Mouse (Mus musculus) heart, adult 2 months (tissue): Measurements from ENCODE around the gene Pigm. TPM values are rescaled to one million over a fixed set of nuclear protein-coding genes. Genes with fewer than 3 reads are reported as not detected.

ENCODE experiments used
- DNase-seq, 2 experiments: peaks; one replicate each; pipeline ENCODE4 v3.0.0; 2021
- H3K27ac ChIP-seq: fragments of 200-600 bp; 2 replicates; pipeline ENCODE4 v1.8.1; 2022
- H3K27me3 ChIP-seq: fragments of 200-500 bp; 2 replicates; pipeline ENCODE4 v1.6.1; 2012; ENCODE audit warnings: mild to moderate bottlenecking, low read length, inconsistent platforms, mixed read lengths; ENCODE audit not compliant: control insufficient read depth, insufficient read depth
- H3K36me3 ChIP-seq: fragments of 200-500 bp; 2 replicates; pipeline ENCODE4 v1.6.1; 2012; ENCODE audit warnings: low read length, inconsistent platforms; ENCODE audit not compliant: control insufficient read depth, insufficient read depth
- H3K4me1 ChIP-seq: fragments of 200-500 bp; 2 replicates; pipeline ENCODE4 v1.6.1; 2011; ENCODE audit warnings: low read length; ENCODE audit not compliant: control insufficient read depth, insufficient read depth
- H3K4me3 ChIP-seq: fragments of 200-600 bp; 2 replicates; pipeline ENCODE4 v1.8.1; 2022
- H3K79me2 ChIP-seq: fragments of 200-500 bp; replicated peaks from 2 replicates; pipeline ENCODE4 v1.6.1; 2012; ENCODE audit warnings: mild to moderate bottlenecking, inconsistent platforms, low read length, moderate library complexity, mixed read lengths; ENCODE audit not compliant: control insufficient read depth, insufficient read depth
- H3K9ac ChIP-seq: fragments of 200-500 bp; 2 replicates; pipeline ENCODE4 v1.6.1; 2012; ENCODE audit warnings: low read depth, mild to moderate bottlenecking, control low read depth, inconsistent platforms, low read length, mixed read lengths
- CTCF ChIP-seq: fragments of 200-600 bp; IDR thresholded peaks from 2 replicates; pipeline ENCODE4 v1.8.1; 2022; ENCODE audit warnings: antibody characterized with exemption, mild to moderate bottlenecking, moderate library complexity
- EP300 ChIP-seq: fragments of 200-500 bp; IDR thresholded peaks from 2 replicates; pipeline ENCODE4 v1.6.1; 2011; ENCODE audit warnings: low read depth, low read length, control low read depth; ENCODE audit not compliant: insufficient read depth
- POLR2A ChIP-seq: fragments of 200-500 bp; IDR thresholded peaks from 2 replicates; pipeline ENCODE4 v1.6.1; 2011; ENCODE audit warnings: mild to moderate bottlenecking, low read depth, low read length, control low read depth; ENCODE audit not compliant: insufficient read depth
- WGBS: fragments of 180-500 bp; shearing (Covaris S2); methylation state at CpG from one replicate; pipeline ENCODE4 v1.1.7; 2018; 5-methylcytosine and 5-hydroxymethylcytosine counted together
- intact Hi-C: fragments of 180-260 bp; cut with DNase I; formaldehyde crosslinking; loops from one replicate; pipeline ENCODE4 v1.15.1; 2025
- polyA plus RNA-seq: library from polyadenylated mRNA; depleted of rRNA; stranded (reverse); fragments of >200 nt; gene quantifications from 2 replicates; pipeline ENCODE4 v1.2.3, GENCODE M21; 2012
- total RNA-seq, 2 experiments: library from RNA; stranded (reverse); gene quantifications; 2 replicates each; pipeline ENCODE4 v1.2.3; 2021

The Pigm gene
- total and polyA plus RNA-seq, 3 experiments = 3.3 to 4.2 (median 3.8) TPM

DNA sequence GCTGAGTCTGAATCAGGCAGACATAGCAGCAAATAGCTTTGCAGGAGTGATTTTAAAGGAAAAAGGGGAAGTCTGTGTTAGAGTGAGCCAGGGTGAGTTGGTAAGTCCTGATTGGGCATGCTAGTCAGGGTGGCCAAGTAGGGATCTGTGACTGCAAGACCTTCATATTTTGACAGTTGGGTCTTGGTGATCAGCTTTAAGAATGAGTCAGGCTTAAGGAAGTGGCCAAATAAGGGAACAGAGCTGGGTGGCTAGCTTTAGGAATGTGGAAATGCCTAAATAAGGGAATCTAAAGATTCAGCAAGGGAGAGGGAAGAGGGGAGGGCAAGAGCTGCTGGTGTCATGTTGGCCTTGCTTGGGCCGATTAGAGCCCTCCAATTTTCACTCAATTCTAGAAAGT is 47.0 kb downstream of the Pigm start:
- no peak overlapping the region for H3K27ac ChIP-seq
- no peaks in the 10 kb centered on the region for H3K36me3 ChIP-seq
- no peak overlapping the region for H3K9ac ChIP-seq
- 19% methylated on average over 1 of the region's 1 CpGs for WGBS
- intact Hi-C loops = no loop called here
- no peaks in the 10 kb centered on the region for H3K79me2 ChIP-seq
- no peaks in the 10 kb centered on the region for H3K4me1 ChIP-seq
- no peak overlapping the region for H3K4me3 ChIP-seq
- no peak for DNase-seq
- H3K27me3 ChIP-seq = no peaks in the 10 kb centered on the region
- TF ChIP-seq POLR2A (no peak), EP300 (no peak), CTCF (no peak)

DNA sequence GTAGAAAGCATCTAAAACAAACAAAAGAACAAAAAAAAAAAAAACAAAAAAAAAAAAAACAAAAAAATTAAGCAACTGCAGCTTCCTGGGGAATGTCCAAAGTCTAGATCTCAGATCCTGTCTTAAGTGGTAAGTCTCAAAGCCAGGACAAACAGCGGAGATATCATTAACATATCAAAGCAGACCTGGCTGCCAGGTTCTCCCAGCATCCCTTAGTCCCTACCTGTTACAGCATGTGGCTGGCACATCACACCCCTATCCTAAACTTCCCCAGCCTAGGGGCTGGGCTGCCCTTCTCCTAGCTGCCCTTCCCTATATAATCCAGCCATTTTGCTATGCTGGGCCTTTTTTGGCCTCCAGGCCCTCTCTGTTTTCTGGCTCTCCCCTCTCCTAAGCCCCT is 50.1 kb downstream of the Pigm start:
- no peaks in the 10 kb centered on the region for H3K4me1 ChIP-seq
- no peak for TF ChIP-seq CTCF
- TF ChIP-seq EP300 = no peak
- TF ChIP-seq POLR2A = no peak
- H3K27ac ChIP-seq = no peak overlapping the region
- no peak overlapping the region for H3K4me3 ChIP-seq
- no peaks in the 10 kb centered on the region for H3K27me3 ChIP-seq
- DNase-seq = no peak
- WGBS = 91% methylated on average over 1 of the region's 1 CpGs
- intact Hi-C loops = no loop called here
- no peaks in the 10 kb centered on the region for H3K36me3 ChIP-seq
- H3K79me2 ChIP-seq = no peaks in the 10 kb centered on the region
- no peak overlapping the region for H3K9ac ChIP-seq

DNA sequence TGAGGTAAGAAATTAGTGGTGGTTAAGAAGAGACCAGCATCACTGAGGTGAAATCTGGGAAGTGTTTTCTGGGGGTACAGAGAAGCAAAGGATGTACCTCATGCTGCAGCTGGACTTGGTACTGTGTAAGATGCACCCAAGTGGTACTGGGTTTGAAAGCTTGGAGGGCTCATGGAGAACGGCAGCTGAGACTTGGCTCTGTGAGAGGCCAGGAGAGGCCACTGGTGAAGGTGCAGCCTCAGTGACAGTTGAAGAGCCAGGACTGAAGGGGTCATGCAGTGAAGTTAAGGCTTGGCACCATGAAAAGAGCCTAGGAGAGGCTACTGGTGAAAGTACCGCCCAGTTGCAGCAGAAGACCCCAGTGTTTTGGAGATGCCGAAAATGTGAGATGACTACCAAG is 51.5 kb downstream of the Pigm start:
- intact Hi-C loops = no loop called here
- Histone ChIP-seq H3K4me3 (no peak overlapping the region), H3K4me1 (peaks cover 4% of the 10 kb centered on the region), H3K9ac (no peak overlapping the region), H3K79me2 (no peaks in the 10 kb centered on the region), H3K27ac (no peak overlapping the region), H3K27me3 (no peaks in the 10 kb centered on the region), H3K36me3 (peaks cover 4% of the 10 kb centered on the region; the same call in 1 of the 2 replicates)
- DNase-seq = no peak
- no peak for TF ChIP-seq POLR2A
- no peak for TF ChIP-seq CTCF
- no peak for TF ChIP-seq EP300
- 88% methylated on average over 3 of the region's 3 CpGs for WGBS

DNA sequence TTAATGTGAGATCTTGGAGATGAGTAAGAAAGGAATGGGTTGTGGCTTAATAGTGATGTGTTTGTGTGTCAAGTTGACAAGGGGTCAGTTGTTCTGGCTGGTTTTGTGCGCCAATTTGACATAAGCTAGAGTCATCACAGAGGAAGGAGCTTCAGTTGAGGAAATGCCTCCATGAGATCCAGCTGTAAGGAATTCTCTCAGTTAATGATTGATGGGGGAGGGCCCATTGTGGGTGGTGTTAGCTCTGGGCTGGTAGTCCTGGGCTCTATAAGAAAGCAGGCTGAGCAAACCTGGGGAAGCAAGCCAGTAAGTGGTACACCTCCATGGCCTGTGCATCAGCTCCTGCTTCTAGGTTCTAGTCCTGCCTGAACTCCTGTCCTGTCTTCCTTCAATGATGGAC is 52.3 kb downstream of the Pigm start:
- Histone ChIP-seq H3K27ac (no peak overlapping the region), H3K27me3 (no peaks in the 10 kb centered on the region), H3K9ac (no peak overlapping the region), H3K36me3 (peaks cover 4% of the 10 kb centered on the region; the same call in 1 of the 2 replicates), H3K79me2 (no peaks in the 10 kb centered on the region), H3K4me3 (no peak overlapping the region), H3K4me1 (peaks cover 7% of the 10 kb centered on the region)
- WGBS = 61% methylated on average over 1 of the region's 1 CpGs
- intact Hi-C loops = no loop called here
- DNase-seq = no peak
- TF ChIP-seq CTCF (no peak), POLR2A (no peak), EP300 (no peak)

DNA sequence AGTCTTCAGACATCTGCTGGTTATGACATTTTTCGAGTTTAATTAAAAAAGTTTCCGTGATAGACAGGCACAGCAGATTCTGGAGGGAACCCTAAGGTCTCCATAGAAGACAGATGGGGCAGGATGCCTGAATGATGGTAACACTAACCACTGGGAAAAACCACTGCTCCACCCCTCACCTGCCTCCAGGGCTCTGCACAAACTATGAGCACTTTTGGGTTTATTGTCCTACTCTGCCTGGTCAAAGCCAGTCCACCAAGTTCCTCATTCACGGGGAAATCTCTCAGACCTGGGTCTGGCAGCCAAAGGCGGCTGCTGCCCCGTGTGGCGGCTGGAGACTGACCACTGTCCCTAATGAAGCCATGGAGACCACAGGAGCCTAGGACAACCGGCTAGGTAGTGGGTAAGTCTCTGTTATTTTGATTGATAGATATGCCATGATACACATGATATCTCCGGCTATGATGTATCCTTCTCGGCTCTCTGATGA is 54.4 kb downstream of the Pigm start:
- Histone ChIP-seq H3K36me3 (peaks cover 4% of the 10 kb centered on the region; the same call in 1 of the 2 replicates), H3K4me1 (peaks cover 7% of the 10 kb centered on the region), H3K4me3 (no peak overlapping the region), H3K9ac (no peak overlapping the region), H3K79me2 (no peaks in the 10 kb centered on the region), H3K27ac (no peak overlapping the region; the same call in 1 of the 2 replicates), H3K27me3 (no peaks in the 10 kb centered on the region)
- TF ChIP-seq EP300 (no peak), POLR2A (no peak), CTCF (peak; percentile 9; the same call in 1 of the 2 replicates)
- no peak for DNase-seq
- 72% methylated on average over 9 of the region's 9 CpGs for WGBS
- intact Hi-C loops = no loop called here

DNA sequence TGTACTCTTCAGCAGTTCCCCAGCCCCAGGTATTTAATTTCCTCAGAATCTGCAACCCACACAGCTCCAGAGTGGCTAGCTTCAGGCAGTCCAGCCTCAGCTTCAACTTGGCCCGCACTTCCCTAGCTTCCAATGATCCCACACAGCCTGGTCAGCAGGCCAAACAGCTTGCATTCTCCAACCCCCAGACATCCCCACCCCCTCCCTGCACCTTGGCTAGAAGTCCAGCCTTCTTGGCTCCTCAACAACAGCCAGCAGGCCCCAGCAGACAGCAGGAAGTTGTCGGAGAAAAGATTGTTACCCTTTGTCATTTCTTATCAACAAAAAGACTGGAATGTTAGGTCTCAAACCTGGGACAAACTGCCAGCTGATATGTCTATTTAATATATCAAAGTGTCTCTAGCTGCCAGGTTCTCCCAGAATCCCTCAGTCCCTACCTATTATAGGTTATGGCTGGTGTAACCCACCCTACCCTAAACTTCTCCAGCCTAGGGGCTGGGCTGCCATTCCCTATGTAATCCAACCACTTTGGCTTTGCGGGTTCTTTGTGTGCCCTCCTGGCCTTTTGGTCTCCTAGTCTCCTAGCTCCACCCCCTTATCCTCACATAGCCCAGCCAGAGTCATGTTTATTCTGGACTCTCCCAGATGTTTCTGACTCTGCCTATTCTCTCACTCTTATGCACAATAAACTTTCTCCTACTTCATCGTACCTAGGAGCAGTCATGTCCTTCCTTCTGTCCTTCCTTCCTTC is 55.7 kb downstream of the Pigm start:
- TF ChIP-seq CTCF (no peak), POLR2A (no peak), EP300 (0 out of 2 replicates have a peak, but pooled peaks have one; percentile 37)
- intact Hi-C loops = no loop called here
- H3K9ac ChIP-seq = no peak overlapping the region
- H3K4me3 ChIP-seq = no peak overlapping the region
- H3K79me2 ChIP-seq = no peaks in the 10 kb centered on the region
- DNase-seq = peak; percentile 64 to 73
- H3K4me1 ChIP-seq = peaks cover 7% of the 10 kb centered on the region
- no peaks in the 10 kb centered on the region for H3K27me3 ChIP-seq
- WGBS = 11% methylated on average over 4 of the region's 4 CpGs
- H3K27ac ChIP-seq = peak overlapping the region; percentile 39
- peaks cover 4% of the 10 kb centered on the region; the same call in 1 of the 2 replicates for H3K36me3 ChIP-seq
